ENCODE assay signal across 8 mouse cellular contexts in the genomic region with DNA sequence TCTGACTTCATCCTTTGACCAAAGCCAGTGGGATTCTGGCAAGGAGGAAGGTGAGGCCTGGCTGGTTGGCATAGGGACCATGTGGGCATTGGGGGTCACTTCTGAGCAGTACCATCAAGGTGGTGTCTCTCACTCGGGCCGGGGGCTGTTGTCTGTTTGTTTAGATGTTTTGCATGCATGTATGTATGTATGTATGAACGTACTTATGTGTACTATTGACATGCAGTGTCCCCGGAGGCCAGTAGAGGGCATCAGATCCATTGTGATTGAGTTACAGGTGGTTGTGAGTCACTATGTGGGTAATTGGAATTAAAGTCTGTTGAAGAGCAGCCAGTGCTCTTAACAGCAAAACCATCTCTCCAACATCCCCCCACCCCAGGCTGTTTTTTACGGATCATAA. TPM values are rescaled to one million over a fixed set of nuclear protein-coding genes. Genes with fewer than 3 reads are reported as not detected.
DNase-seq lines count a peak whose midpoint lies in the region; ATAC-seq lines count a peak whose summit lies in the region.

No protein-coding gene starts in this region.

- no peak overlapping the region for H3K4me2 ChIP-seq in hindbrain, embryonic 12.5 days (replicated peaks)
- H3K4me2 ChIP-seq in heart, embryonic 12.5 days = no peak overlapping the region

- no peak overlapping the region for H3K4me3 ChIP-seq in hindbrain, embryonic 10.5 days
- H3K4me3 ChIP-seq in hindbrain, embryonic 12.5 days = no peak overlapping the region
- no peak overlapping the region for H3K4me3 ChIP-seq in heart, embryonic 12.5 days

- 0 out of 2 replicates have a peak, but pooled peaks cover 4% of the 10 kb centered on the region for H3K27me3 ChIP-seq in hindbrain, embryonic 10.5 days (ENCODE audit: insufficient read depth, poor library complexity, severe bottlenecking)
- 0 out of 2 replicates have a peak, but pooled peaks cover 7% of the 10 kb centered on the region for H3K27me3 ChIP-seq in hindbrain, embryonic 12.5 days
- peaks cover 10% of the 10 kb centered on the region for H3K27me3 ChIP-seq in heart, embryonic 12.5 days (replicated peaks)

- WGBS in hindbrain, embryonic 10.5 days = 6% methylated on average over 5 of the region's 5 CpGs
- 2% methylated on average over 5 of the region's 5 CpGs for WGBS in hindbrain, embryonic 12.5 days
- WGBS in heart, embryonic 12.5 days = 4% methylated on average over 5 of the region's 5 CpGs

- DNase-seq in hindbrain, embryonic 10.5 days (ENCODE audit: low spot score) = peak; percentile 82
- peak; percentile 69 to 77 for DNase-seq in adrenal gland, adult 18-20 months (ENCODE audit: low spot score in 2 of 2)
- peak; percentile 86 for DNase-seq in embryo, embryonic 11 days
- DNase-seq in layer of hippocampus, adult 9-10 months (ENCODE audit: low spot score) = peak; percentile 79
- peak; percentile 74 for DNase-seq in lung, postnatal 25 days (ENCODE audit: low spot score)
- peak; percentile 67 to 74 for DNase-seq in spleen, postnatal 36 days (ENCODE audit: low spot score in 2 of 2)

- H3K36me3 ChIP-seq in hindbrain, embryonic 10.5 days = no peaks in the 10 kb centered on the region
- H3K36me3 ChIP-seq in hindbrain, embryonic 12.5 days = no peaks in the 10 kb centered on the region
- H3K36me3 ChIP-seq in heart, embryonic 12.5 days = no peaks in the 10 kb centered on the region

- H3K9me3 ChIP-seq in hindbrain, embryonic 10.5 days = no peaks in the 10 kb centered on the region
- H3K9me3 ChIP-seq in hindbrain, embryonic 12.5 days (replicated peaks) = no peaks in the 10 kb centered on the region
- H3K9me3 ChIP-seq in heart, embryonic 12.5 days (replicated peaks) = no peaks in the 10 kb centered on the region

- peaks cover 14% of the 10 kb centered on the region for H3K4me1 ChIP-seq in hindbrain, embryonic 10.5 days (replicated peaks)
- no peaks in the 10 kb centered on the region for H3K4me1 ChIP-seq in hindbrain, embryonic 12.5 days
- H3K4me1 ChIP-seq in heart, embryonic 12.5 days (replicated peaks) = peaks cover 19% of the 10 kb centered on the region

- ATAC-seq in hindbrain, embryonic 12.5 days (ENCODE audit: low FRiP score) = no peak
- ATAC-seq in heart, embryonic 12.5 days (ENCODE audit: insufficient number of reproducible peaks, low FRiP score) = no peak

- no peak overlapping the region for H3K9ac ChIP-seq in hindbrain, embryonic 12.5 days
- H3K9ac ChIP-seq in heart, embryonic 12.5 days = peak overlapping the region; percentile 27; the same call in 1 of the 2 replicates

- H3K27ac ChIP-seq in hindbrain, embryonic 10.5 days = no peak overlapping the region
- no peak overlapping the region for H3K27ac ChIP-seq in hindbrain, embryonic 12.5 days
- no peak overlapping the region for H3K27ac ChIP-seq in heart, embryonic 12.5 days (ENCODE audit: poor library complexity, severe bottlenecking)

RNA-seq across cellular contexts. Expression of a gene that starts 15.7 kb away (rescaled TPM):
- polyA plus RNA-seq in hindbrain, embryonic 10.5 days (2016; fragmentation: Nextera tagmentation; extraction: Ambion mirVana) = 6.8 and 7.1 TPM in 2 replicates
- polyA plus RNA-seq in hindbrain, embryonic 12.5 days (2016; fragmentation: Nextera tagmentation; extraction: Ambion mirVana) = 4.4 and 4.6 TPM in 2 replicates
- total RNA-seq in adrenal gland, adult 18-20 months (2021) = 10 to 100 TPM; 11.5 to 17.0 TPM
- 7.3 and 7.5 TPM in 2 replicates for polyA plus RNA-seq in heart, embryonic 12.5 days (2016; fragmentation: Nextera tagmentation; extraction: Ambion mirVana)

RNA-seq across cellular contexts. Expression of a gene that starts 15.7 kb away (rescaled TPM):
- 6.1 and 7.8 TPM in 2 replicates for polyA plus RNA-seq in hindbrain, embryonic 10.5 days (2016; fragmentation: Nextera tagmentation; extraction: Ambion mirVana)
- 5.3 and 6.0 TPM in 2 replicates for polyA plus RNA-seq in hindbrain, embryonic 12.5 days (2016; fragmentation: Nextera tagmentation; extraction: Ambion mirVana)
- total RNA-seq in adrenal gland, adult 18-20 months (2021) = 1 to 10 TPM; 4.8 to 4.9 TPM
- 9.8 and 10.8 TPM in 2 replicates for polyA plus RNA-seq in heart, embryonic 12.5 days (2016; fragmentation: Nextera tagmentation; extraction: Ambion mirVana)

RNA-seq across cellular contexts. Expression of a gene that starts 32.1 kb away (rescaled TPM):
- 0.04 TPM in 1 of 2 replicates, not detected in the other for polyA plus RNA-seq in hindbrain, embryonic 10.5 days (2016; fragmentation: Nextera tagmentation; extraction: Ambion mirVana)
- 0.07 and 0.27 TPM in 2 replicates for polyA plus RNA-seq in hindbrain, embryonic 12.5 days (2016; fragmentation: Nextera tagmentation; extraction: Ambion mirVana)
- total RNA-seq in adrenal gland, adult 18-20 months (2021) = under 1 TPM in 1 of 2 experiments, not detected in 1; 0.19 TPM
- polyA plus RNA-seq in heart, embryonic 12.5 days (2016; fragmentation: Nextera tagmentation; extraction: Ambion mirVana) = 0.49 and 0.51 TPM in 2 replicates

RNA-seq across cellular contexts. Expression of a gene that starts 39.7 kb away (rescaled TPM):
- 458 and 477 TPM in 2 replicates for polyA plus RNA-seq in hindbrain, embryonic 10.5 days (2016; fragmentation: Nextera tagmentation; extraction: Ambion mirVana)
- 291 and 294 TPM in 2 replicates for polyA plus RNA-seq in hindbrain, embryonic 12.5 days (2016; fragmentation: Nextera tagmentation; extraction: Ambion mirVana)
- total RNA-seq in adrenal gland, adult 18-20 months (2021) = 100 to 1,000 TPM; 130 to 134 TPM
- polyA plus RNA-seq in heart, embryonic 12.5 days (2016; fragmentation: Nextera tagmentation; extraction: Ambion mirVana) = 270 and 276 TPM in 2 replicates

RNA-seq across cellular contexts. Expression of a gene that starts 53.3 kb away (rescaled TPM):
- polyA plus RNA-seq in hindbrain, embryonic 10.5 days (2016; fragmentation: Nextera tagmentation; extraction: Ambion mirVana) = 1.5 and 1.8 TPM in 2 replicates
- polyA plus RNA-seq in hindbrain, embryonic 12.5 days (2016; fragmentation: Nextera tagmentation; extraction: Ambion mirVana) = 1.5 and 2.3 TPM in 2 replicates
- total RNA-seq in adrenal gland, adult 18-20 months (2021) = 10 to 100 TPM; 19.1 to 20.6 TPM
- polyA plus RNA-seq in heart, embryonic 12.5 days (2016; fragmentation: Nextera tagmentation; extraction: Ambion mirVana) = 8.0 and 8.5 TPM in 2 replicates
